Mouse (Mus musculus): ENCODE measurements around the gene Cfb.
A peak's percentile ranks its signal among the peaks of the same experiment; 100 is the strongest.
"Not testable (repeated sequence)": the region's sequence is repeated elsewhere in the genome, so short reads cannot be mapped to it uniquely, and the experiment has no call there.

The Cfb gene

GRCm38 (mm10) chr17:34837464-34838324 is 24.6 kb downstream of the Cfb start:
- no peak for DNase-seq (ENCODE audit: low read depth, low spot score)

- peak; percentile 99 for DNase-seq (ENCODE audit: low read depth, low spot score)
These were observed 25.5 kb downstream of the Cfb start, which contains the start of the genes Stk19 and Dxo for GRCm38 (mm10) chr17:34836856-34837221. Gene Stk19 (minus strand): TSS chr17:34836945. Gene Dxo (plus strand): TSS chr17:34837019.

GRCm38 (mm10) chr17:34836155-34836855 is 26.0 kb downstream of the Cfb start:
- no peak for DNase-seq (ENCODE audit: low read depth, low spot score)

GRCm38 (mm10) chr17:34830776-34831175 is 31.5 kb downstream of the Cfb start:
- DNase-seq (ENCODE audit: low read depth, low spot score) = not testable (repeated sequence)

- DNase-seq (ENCODE audit: low read depth, low spot score) = no peak
These were observed 47.4 kb downstream of the Cfb start for GRCm38 (mm10) chr17:34814818-34815370.

- DNase-seq (ENCODE audit: low read depth, low spot score) = peak; percentile 30
These were observed 48.6 kb downstream of the Cfb start for GRCm38 (mm10) chr17:34813747-34814146.

- no peak for DNase-seq (ENCODE audit: low read depth, low spot score)
These were observed 51.0 kb downstream of the Cfb start for GRCm38 (mm10) chr17:34811275-34811674.

GRCm38 (mm10) chr17:34810811-34811210 is 51.5 kb downstream of the Cfb start:
- not testable (repeated sequence) for DNase-seq (ENCODE audit: low read depth, low spot score)

GRCm38 (mm10) chr17:34810411-34810810 is 51.9 kb downstream of the Cfb start:
- not testable (repeated sequence) for DNase-seq (ENCODE audit: low read depth, low spot score)

GRCm38 (mm10) chr17:34808599-34809205 is 53.6 kb downstream of the Cfb start:
- no peak for DNase-seq (ENCODE audit: low read depth, low spot score)

- DNase-seq (ENCODE audit: low read depth, low spot score) = no peak
These were observed 55.1 kb downstream of the Cfb start for GRCm38 (mm10) chr17:34807176-34807575.

Measured in brain, adult 2 months (tissue).